13 mouse cellular contexts compared by ENCODE assay signal in genomic region chr19:53321273-53321672, GRCm38 (mm10). TPM values are rescaled to one million over a fixed set of nuclear protein-coding genes. Genes with fewer than 3 reads are reported as not detected.
DNase-seq lines count a peak whose midpoint lies in the region; ATAC-seq and TF ChIP-seq lines count a peak whose summit lies in the region.
"Had no signal": no experiment of that assay in that cellular context is flagged by ENCODE, and none has a peak within 500 bp of the region (broad histone marks: within the 10 kb centered on the region; RNA-seq: fewer than 3 reads in every experiment).

No protein-coding gene starts in this region.

- no peak for TF ChIP-seq CTCF in liver, postnatal 0 days (IDR thresholded peaks at IDR 0.05; ENCODE audit: low read depth)

- DNase-seq in cerebellum, adult 9-11 months: peak; percentile 50
- no peak for DNase-seq in cerebellum, postnatal 4 days (ENCODE audit: low spot score in 2 of 2)
- no peak for DNase-seq in liver, postnatal 0 days
- DNase-seq in kidney, postnatal 10 days: peak; percentile 75
- no peak for DNase-seq in left cerebral cortex, adult 18-20 months (ENCODE audit: low spot score in 2 of 2)

- H3K36me3 ChIP-seq in liver, embryonic 15.5 days (replicated peaks): no peaks in the 10 kb centered on the region
- H3K36me3 ChIP-seq in liver, postnatal 0 days (replicated peaks; ENCODE audit: insufficient read depth, low read length): no peaks in the 10 kb centered on the region
- H3K36me3 ChIP-seq in stomach, embryonic 16.5 days (ENCODE audit: control insufficient read depth, insufficient read depth, low read length): no peaks in the 10 kb centered on the region
- no peaks in the 10 kb centered on the region for H3K36me3 ChIP-seq in forebrain, embryonic 12.5 days (replicated peaks)
- H3K36me3 ChIP-seq: midbrain, embryonic 10.5 days; neural tube, embryonic 15.5 days had no signal

- peak overlapping the region; percentile 39; the same call in 1 of the 2 replicates for H3K27ac ChIP-seq in liver, embryonic 15.5 days (replicated peaks)
- H3K27ac ChIP-seq in liver, postnatal 0 days (ENCODE audit: low read depth): no peak overlapping the region
- peak overlapping the region; percentile 82 for H3K27ac ChIP-seq in stomach, embryonic 16.5 days (ENCODE audit: low read length)
- H3K27ac ChIP-seq in forebrain, embryonic 12.5 days: no peak overlapping the region
- H3K27ac ChIP-seq: forebrain, embryonic 13.5 days; midbrain, embryonic 10.5 days; neural tube, embryonic 15.5 days had no signal

- WGBS in liver, embryonic 15.5 days (ENCODE audit: insufficient replicate concordance): 75% methylated on average over 10 of the region's 10 CpGs
- 80% methylated on average over 10 of the region's 10 CpGs for WGBS in liver, postnatal 0 days (ENCODE audit: insufficient replicate concordance)
- 43% methylated on average over 10 of the region's 10 CpGs for WGBS in stomach, embryonic 16.5 days
- 88% methylated on average over 10 of the region's 10 CpGs for WGBS in forebrain, embryonic 12.5 days

- no peaks in the 10 kb centered on the region for H3K9me3 ChIP-seq in liver, embryonic 15.5 days (replicated peaks)
- H3K9me3 ChIP-seq in liver, postnatal 0 days (ENCODE audit: low read length): no peaks in the 10 kb centered on the region
- H3K9me3 ChIP-seq in stomach, embryonic 16.5 days (replicated peaks; ENCODE audit: control insufficient read depth, low read length): no peaks in the 10 kb centered on the region
- no peaks in the 10 kb centered on the region for H3K9me3 ChIP-seq in forebrain, embryonic 12.5 days
- H3K9me3 ChIP-seq: forebrain, embryonic 13.5 days; midbrain, embryonic 10.5 days; neural tube, embryonic 15.5 days had no signal

- peaks cover 88% of the 10 kb centered on the region for H3K4me1 ChIP-seq in liver, embryonic 15.5 days (replicated peaks)
- H3K4me1 ChIP-seq in liver, postnatal 0 days (ENCODE audit: insufficient read depth): peaks cover 31% of the 10 kb centered on the region
- peaks cover 57% of the 10 kb centered on the region for H3K4me1 ChIP-seq in stomach, embryonic 16.5 days (ENCODE audit: control insufficient read depth, insufficient read depth, low read length)
- peaks cover 27% of the 10 kb centered on the region for H3K4me1 ChIP-seq in forebrain, embryonic 12.5 days

- peak overlapping the region; percentile 43; the same call in 1 of the 2 replicates for H3K4me2 ChIP-seq in liver, embryonic 15.5 days
- H3K4me2 ChIP-seq in liver, postnatal 0 days (ENCODE audit: low read depth, low read length): no peak overlapping the region
- peak overlapping the region; percentile 36 for H3K4me2 ChIP-seq in stomach, embryonic 16.5 days (ENCODE audit: low read depth, low read length)
- H3K4me2 ChIP-seq in forebrain, embryonic 12.5 days: no peak overlapping the region
- H3K4me2 ChIP-seq: forebrain, embryonic 13.5 days; neural tube, embryonic 15.5 days had no signal

- ATAC-seq in liver, embryonic 15.5 days (ENCODE audit: insufficient read depth): no peak
- ATAC-seq in liver, postnatal 0 days: no peak
- peak; percentile 74 for ATAC-seq in stomach, embryonic 16.5 days (ENCODE audit: insufficient read depth, low FRiP score)
- ATAC-seq in forebrain, embryonic 12.5 days (ENCODE audit: low FRiP score): no peak
- ATAC-seq: forebrain, embryonic 13.5 days; hindbrain, embryonic 16.5 days had no signal

- peak overlapping the region; percentile 13; the same call in 1 of the 2 replicates for H3K9ac ChIP-seq in liver, embryonic 15.5 days
- H3K9ac ChIP-seq in liver, postnatal 0 days (replicated peaks): no peak overlapping the region
- peak overlapping the region; percentile 46; the same call in 1 of the 2 replicates for H3K9ac ChIP-seq in stomach, embryonic 16.5 days (ENCODE audit: low read length)
- no peak overlapping the region for H3K9ac ChIP-seq in forebrain, embryonic 12.5 days
- H3K9ac ChIP-seq: forebrain, embryonic 13.5 days; neural tube, embryonic 15.5 days had no signal

- TF ChIP-seq EP300 in liver, postnatal 0 days (IDR thresholded peaks at IDR 0.05; ENCODE audit: low read depth): no peak

- H3K4me3 ChIP-seq in liver, embryonic 15.5 days (replicated peaks): no peak overlapping the region
- no peak overlapping the region for H3K4me3 ChIP-seq in liver, postnatal 0 days (ENCODE audit: low read depth, low read length)
- H3K4me3 ChIP-seq in stomach, embryonic 16.5 days (replicated peaks; ENCODE audit: low read length): no peak overlapping the region
- H3K4me3 ChIP-seq in forebrain, embryonic 12.5 days (replicated peaks): no peak overlapping the region
- H3K4me3 ChIP-seq: forebrain, embryonic 13.5 days; midbrain, embryonic 10.5 days; neural tube, embryonic 15.5 days had no signal

- H3K27me3 ChIP-seq in liver, embryonic 15.5 days: no peaks in the 10 kb centered on the region
- no peaks in the 10 kb centered on the region for H3K27me3 ChIP-seq in liver, postnatal 0 days (ENCODE audit: insufficient read depth, low read length)
- no peaks in the 10 kb centered on the region for H3K27me3 ChIP-seq in stomach, embryonic 16.5 days (ENCODE audit: control insufficient read depth, insufficient read depth, low read length)
- H3K27me3 ChIP-seq in forebrain, embryonic 12.5 days: no peaks in the 10 kb centered on the region
- H3K27me3 ChIP-seq: forebrain, embryonic 13.5 days; neural tube, embryonic 15.5 days had no signal

RNA-seq across cellular contexts. Expression of gene Mxi1, which starts 11.0 kb away (rescaled TPM):
- polyA plus RNA-seq in liver, embryonic 15.5 days (2015; fragmentation: Nextera tagmentation; extraction: Ambion mirVana): 34.8 and 38.3 TPM in 2 replicates
- polyA plus RNA-seq in liver, postnatal 0 days (2015; fragmentation: Nextera tagmentation; extraction: Ambion mirVana): 24.4 and 24.5 TPM in 2 replicates
- 15.8 and 15.9 TPM in 2 replicates for polyA plus RNA-seq in stomach, embryonic 16.5 days (2015; fragmentation: Nextera tagmentation; extraction: Ambion mirVana)
- 54.8 and 62.4 TPM in 2 replicates for polyA plus RNA-seq in forebrain, embryonic 12.5 days (2016; fragmentation: Nextera tagmentation; extraction: Ambion mirVana)
- total RNA-seq in left cerebral cortex, adult 18-20 months (2021): 10 to 100 TPM; 76.1 to 89.7 TPM

RNA-seq across cellular contexts. Expression of gene Gm10197, which starts 50.3 kb away (rescaled TPM):
- not detected in 2 replicates for polyA plus RNA-seq in liver, embryonic 15.5 days (2015; fragmentation: Nextera tagmentation; extraction: Ambion mirVana)
- not detected in 2 replicates for polyA plus RNA-seq in liver, postnatal 0 days (2015; fragmentation: Nextera tagmentation; extraction: Ambion mirVana)
- polyA plus RNA-seq in stomach, embryonic 16.5 days (2015; fragmentation: Nextera tagmentation; extraction: Ambion mirVana): not detected in 2 replicates
- polyA plus RNA-seq in forebrain, embryonic 12.5 days (2016; fragmentation: Nextera tagmentation; extraction: Ambion mirVana): 1.7 TPM in 1 of 2 replicates, not detected in the other
- not detected for total RNA-seq in left cerebral cortex, adult 18-20 months (2021)
- total RNA-seq: left cerebral cortex, postnatal 36 days had no signal
- polyA plus RNA-seq: forebrain, embryonic 13.5 days; hindbrain, embryonic 16.5 days; neural tube, embryonic 15.5 days had no signal

Comparison
In these comparisons a context has a peak if more than half of its experiments do, and no peak if none do; other contexts are left out.
1. DNase-seq: peak in cerebellum, adult 9-11 months (single experiment) and kidney, postnatal 10 days (single experiment); none in cerebellum, postnatal 4 days (0 of 2), liver, postnatal 0 days (single experiment) and left cerebral cortex, adult 18-20 months (0 of 2).
2. H3K27ac ChIP-seq: peak in liver, embryonic 15.5 days (single experiment) and stomach, embryonic 16.5 days (single experiment); none in liver, postnatal 0 days (single experiment) and forebrain, embryonic 12.5 days (single experiment).
3. H3K4me2 ChIP-seq: peak in liver, embryonic 15.5 days (single experiment) and stomach, embryonic 16.5 days (single experiment); none in liver, postnatal 0 days (single experiment) and forebrain, embryonic 12.5 days (single experiment).
4. H3K9ac ChIP-seq: peak in liver, embryonic 15.5 days (single experiment) and stomach, embryonic 16.5 days (single experiment); none in liver, postnatal 0 days (single experiment) and forebrain, embryonic 12.5 days (single experiment).